Mouse (Mus musculus) liver, adult 2 months (tissue): ENCODE results near the gene Gm17304.

Experiments used
- CTCF ChIP-seq: fragments of 200-500 bp; IDR thresholded peaks from 2 replicates; pipeline ENCODE4 v1.5.1; 2011; ENCODE audit warnings: low read depth, low read length, control low read depth
- POLR2A ChIP-seq: fragments of 200-500 bp; IDR thresholded peaks from 2 replicates; pipeline ENCODE4 v1.6.1; 2011; ENCODE audit warnings: low read length, control low read depth; ENCODE audit not compliant: insufficient read depth; ENCODE audit errors: extremely low read depth

DNA sequence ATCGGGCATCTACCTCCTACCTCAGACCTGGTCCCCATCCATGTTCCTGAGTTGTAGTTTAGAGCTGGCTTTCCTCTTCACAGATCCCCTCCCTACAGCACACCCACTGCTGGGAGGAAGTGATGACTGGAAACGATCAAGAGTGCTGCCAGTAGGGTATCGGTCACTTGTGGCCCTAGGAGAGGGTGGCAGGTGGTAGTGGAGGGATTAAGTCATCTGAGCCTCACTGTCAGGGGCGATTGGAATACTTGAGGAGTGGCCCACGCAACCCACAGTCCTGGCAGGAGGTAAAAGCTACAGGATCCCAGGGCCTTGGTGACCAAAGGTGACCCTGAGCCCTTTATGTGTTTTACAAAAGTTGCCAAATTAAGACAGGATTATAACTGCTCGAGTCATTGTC lies 42.9 kb upstream of the Gm17304 start:
- TF ChIP-seq CTCF (no peak), POLR2A (no peak)
